In genomic region chr12:85603767-85604166, GRCm38 (mm10) we compare ENCODE assay signal across 20 mouse cellular contexts. TPM values are rescaled to one million over a fixed set of nuclear protein-coding genes. Genes with fewer than 3 reads are reported as not detected.
A peak's percentile ranks its signal among the peaks of the same experiment; 100 is the strongest.
DNase-seq lines count a peak whose midpoint lies in the region; ATAC-seq and TF ChIP-seq lines count a peak whose summit lies in the region.
"Had no signal": no experiment of that assay in that cellular context is flagged by ENCODE, and none has a peak within 500 bp of the region (broad histone marks: within the 10 kb centered on the region; RNA-seq: fewer than 3 reads in every experiment).

No protein-coding gene starts in this region.

- H3K36me3 ChIP-seq in intestine, embryonic 16.5 days (ENCODE audit: control insufficient read depth, insufficient read depth, low read length), result 0 out of 2 replicates have a peak, but pooled peaks cover 5% of the 10 kb centered on the region
- no peaks in the 10 kb centered on the region for H3K36me3 ChIP-seq in heart, adult 2 months (ENCODE audit: control insufficient read depth, insufficient read depth, low read length)
- H3K36me3 ChIP-seq: forebrain, embryonic 15.5 days; hindbrain, embryonic 10.5 days; midbrain, embryonic 12.5 days had no signal

- H3K4me1 ChIP-seq in intestine, embryonic 16.5 days (ENCODE audit: control insufficient read depth, insufficient read depth, low read length), result peaks cover 44% of the 10 kb centered on the region
- H3K4me1 ChIP-seq in heart, adult 2 months (ENCODE audit: control insufficient read depth, insufficient read depth, low read length), result peaks cover 21% of the 10 kb centered on the region

- H3K9me3 ChIP-seq in intestine, embryonic 16.5 days (ENCODE audit: control insufficient read depth, low read length), result no peaks in the 10 kb centered on the region
- H3K9me3 ChIP-seq: embryonic facial prominence, embryonic 15.5 days; forebrain, embryonic 15.5 days; heart, embryonic 12.5 days; hindbrain, embryonic 10.5 days; midbrain, embryonic 12.5 days had no signal

- peak overlapping the region; percentile 99 for H3K27ac ChIP-seq in layer of hippocampus, adult 2 months
- peak overlapping the region; percentile 53; the same call in 1 of the 2 replicates for H3K27ac ChIP-seq in intestine, embryonic 16.5 days (ENCODE audit: low read length)
- no peak overlapping the region for H3K27ac ChIP-seq in heart, adult 2 months
- H3K27ac ChIP-seq: forebrain, embryonic 15.5 days; hindbrain, embryonic 10.5 days; midbrain, embryonic 12.5 days had no signal

- H3K9ac ChIP-seq in intestine, embryonic 16.5 days (ENCODE audit: low read depth, low read length), result no peak overlapping the region
- no peak overlapping the region for H3K9ac ChIP-seq in heart, adult 2 months (ENCODE audit: low read depth, low read length)
- H3K9ac ChIP-seq: embryonic facial prominence, embryonic 15.5 days; forebrain, embryonic 15.5 days; heart, embryonic 12.5 days; midbrain, embryonic 12.5 days had no signal

- no peaks in the 10 kb centered on the region; the same call in 1 of the 2 replicates for H3K79me2 ChIP-seq in heart, adult 2 months (replicated peaks; ENCODE audit: control insufficient read depth, insufficient read depth, low read length)

- TF ChIP-seq POLR2A in heart, adult 2 months (IDR thresholded peaks at IDR 0.05; ENCODE audit: insufficient read depth, low read depth, low read length), result no peak

- no peaks in the 10 kb centered on the region for H3K27me3 ChIP-seq in intestine, embryonic 16.5 days (replicated peaks; ENCODE audit: control insufficient read depth, insufficient read depth, low read length)
- no peaks in the 10 kb centered on the region for H3K27me3 ChIP-seq in heart, adult 2 months (ENCODE audit: control insufficient read depth, insufficient read depth, low read length)
- H3K27me3 ChIP-seq: embryonic facial prominence, embryonic 15.5 days; forebrain, embryonic 15.5 days; heart, embryonic 12.5 days had no signal

- no peak for TF ChIP-seq CTCF in layer of hippocampus, adult 2 months (conservative IDR thresholded peaks at IDR 0.05)
- no peak for TF ChIP-seq CTCF in heart, adult 2 months (IDR thresholded peaks at IDR 0.05)

- H3K4me3 ChIP-seq in layer of hippocampus, adult 2 months, result peak overlapping the region; percentile 4; the same call in 1 of the 2 replicates
- H3K4me3 ChIP-seq in intestine, embryonic 16.5 days (ENCODE audit: low read length), result no peak overlapping the region
- no peak overlapping the region for H3K4me3 ChIP-seq in heart, adult 2 months
- H3K4me3 ChIP-seq: embryonic facial prominence, embryonic 15.5 days; forebrain, embryonic 15.5 days; heart, embryonic 12.5 days; hindbrain, embryonic 10.5 days; midbrain, embryonic 12.5 days had no signal

- WGBS in intestine, embryonic 16.5 days, result 60% methylated on average over 9 of the region's 9 CpGs
- WGBS in heart, adult 2 months, result 83% methylated on average over 9 of the region's 9 CpGs

- no peak overlapping the region for H3K4me2 ChIP-seq in intestine, embryonic 16.5 days (ENCODE audit: low read depth, low read length)
- H3K4me2 ChIP-seq: embryonic facial prominence, embryonic 15.5 days; forebrain, embryonic 15.5 days; midbrain, embryonic 12.5 days had no signal

- intact Hi-C loops in heart, adult 2 months (cut with DNase I), result loop anchor here (5.0 kb wide), 1 partner anchor 39 kb away; no protein-coding TSS in a partner anchor

- ATAC-seq in intestine, embryonic 16.5 days, result no peak
- ATAC-seq: activated CD4-positive, CD25-positive, alpha-beta regulatory T cell, adult 4 months; forebrain, embryonic 15.5 days; hindbrain, embryonic 16.5 days had no signal

- TF ChIP-seq EP300 in heart, adult 2 months (IDR thresholded peaks at IDR 0.05; ENCODE audit: insufficient read depth, low read depth, low read length), result no peak

- DNase-seq in layer of hippocampus, adult 2 months (ENCODE audit: low spot score in 2 of 2), result peak in 1 of 2 experiments; percentile 52
- DNase-seq in layer of hippocampus, postnatal 36 days, result no peak
- peak; percentile 58 to 73 for DNase-seq in right cerebral cortex, postnatal 10 days (ENCODE audit: low spot score in 2 of 2)
- DNase-seq in right cerebral cortex, postnatal 14 days, result no peak
- DNase-seq in telencephalon, adult 2 months (ENCODE audit: low read depth, low spot score), result peak; percentile 88
- no peak for DNase-seq in heart, adult 2 months
- DNase-seq: adrenal gland, adult 8-10 months; cerebellum, adult 2 months; heart, postnatal 10 days; kidney, adult 18-20 months; kidney, postnatal 4 days; layer of hippocampus, adult 9-11 months had no signal

RNA-seq across cellular contexts. Expression of gene Jdp2, which starts 4.9 kb away (rescaled TPM):
- 10 to 100 TPM; 48.2 to 49.5 TPM for total RNA-seq in layer of hippocampus, adult 2 months (2021)
- total RNA-seq in layer of hippocampus, postnatal 36 days (2021), result 10 to 100 TPM; 43.8 to 45.1 TPM
- polyA plus RNA-seq in intestine, embryonic 16.5 days (2015; fragmentation: Nextera tagmentation; extraction: Ambion mirVana), result 0.26 and 0.27 TPM in 2 replicates
- total RNA-seq in heart, adult 2 months (2021), result 10 to 100 TPM in 1 of 2 experiments, 1 to 10 TPM in 1; 7.5 to 15.9 TPM
- polyA plus RNA-seq in heart, adult 2 months (2012; rRNA removed), result 4.3 and 4.6 TPM in 2 replicates
- polyA plus RNA-seq: activated CD4-positive, CD25-positive, alpha-beta regulatory T cell, adult 4 months had no signal

Comparison
In these comparisons a context has a peak if more than half of its experiments do, and no peak if none do; other contexts are left out.
1. DNase-seq: peak in right cerebral cortex, postnatal 10 days (2 of 2) and telencephalon, adult 2 months (single experiment); none in layer of hippocampus, postnatal 36 days (0 of 2), right cerebral cortex, postnatal 14 days (single experiment) and heart, adult 2 months (0 of 2).